Mouse (Mus musculus) limb, embryonic 15.5 days (tissue): ENCODE data around the gene Eif4g3. TPM values are rescaled to one million over a fixed set of nuclear protein-coding genes. Genes with fewer than 3 reads are reported as not detected.

ENCODE experiments used
- ATAC-seq: fragments of 200-750 bp; cut with Nextera tagmentation; 2 replicates; pipeline ENCODE4 v1.8.0; 2017; ENCODE audit warnings: low read depth, moderate TSS enrichment; ENCODE audit not compliant: insufficient number of reproducible peaks, low FRiP score, low TSS enrichment
- H3K27ac ChIP-seq: fragments of 300-500 bp; sonication (generic); 2 replicates; pipeline ENCODE4 v1.5.1; 2015; ENCODE audit warnings: moderate library complexity, mild to moderate bottlenecking, inconsistent platforms
- H3K27me3 ChIP-seq: fragments of 300-500 bp; sonication (generic); 2 replicates; pipeline ENCODE4 v1.6.1; 2015; ENCODE audit warnings: inconsistent platforms
- H3K36me3 ChIP-seq: fragments of 300-500 bp; sonication (generic); 2 replicates; pipeline ENCODE4 v1.6.1; 2015; ENCODE audit warnings: inconsistent platforms
- H3K4me1 ChIP-seq: fragments of 300-500 bp; sonication (generic); 2 replicates; pipeline ENCODE4 v1.6.1; 2015; ENCODE audit warnings: inconsistent platforms
- H3K4me2 ChIP-seq: fragments of 300-500 bp; sonication (generic); 2 replicates; pipeline ENCODE4 v1.6.1; 2015; ENCODE audit warnings: mild to moderate bottlenecking, inconsistent platforms
- H3K4me3 ChIP-seq: fragments of 300-500 bp; sonication (generic); 2 replicates; pipeline ENCODE4 v1.5.1; 2015; ENCODE audit warnings: mild to moderate bottlenecking, inconsistent platforms
- H3K9ac ChIP-seq: fragments of 300-500 bp; sonication (generic); 2 replicates; pipeline ENCODE4 v1.6.1; 2015; ENCODE audit warnings: inconsistent platforms
- H3K9me3 ChIP-seq: fragments of 300-500 bp; sonication (generic); 2 replicates; pipeline ENCODE4 v1.6.1; 2016; ENCODE audit warnings: inconsistent platforms
- WGBS: fragments of 180-500 bp; shearing (Covaris S2); methylation state at CpG from one replicate; pipeline ENCODE4 v1.1.7; 2015; 5-methylcytosine and 5-hydroxymethylcytosine counted together
- polyA plus RNA-seq: library from polyadenylated mRNA; unstranded; fragments of >200 nt; fragmentation: Nextera tagmentation; extraction: Ambion mirVana; gene quantifications from 2 replicates; pipeline ENCODE4 v1.2.1, GENCODE M21; 2015

The Eif4g3 gene
- polyA plus RNA-seq, 1 experiment from 2014 or later, result 29.1 TPM

DNA sequence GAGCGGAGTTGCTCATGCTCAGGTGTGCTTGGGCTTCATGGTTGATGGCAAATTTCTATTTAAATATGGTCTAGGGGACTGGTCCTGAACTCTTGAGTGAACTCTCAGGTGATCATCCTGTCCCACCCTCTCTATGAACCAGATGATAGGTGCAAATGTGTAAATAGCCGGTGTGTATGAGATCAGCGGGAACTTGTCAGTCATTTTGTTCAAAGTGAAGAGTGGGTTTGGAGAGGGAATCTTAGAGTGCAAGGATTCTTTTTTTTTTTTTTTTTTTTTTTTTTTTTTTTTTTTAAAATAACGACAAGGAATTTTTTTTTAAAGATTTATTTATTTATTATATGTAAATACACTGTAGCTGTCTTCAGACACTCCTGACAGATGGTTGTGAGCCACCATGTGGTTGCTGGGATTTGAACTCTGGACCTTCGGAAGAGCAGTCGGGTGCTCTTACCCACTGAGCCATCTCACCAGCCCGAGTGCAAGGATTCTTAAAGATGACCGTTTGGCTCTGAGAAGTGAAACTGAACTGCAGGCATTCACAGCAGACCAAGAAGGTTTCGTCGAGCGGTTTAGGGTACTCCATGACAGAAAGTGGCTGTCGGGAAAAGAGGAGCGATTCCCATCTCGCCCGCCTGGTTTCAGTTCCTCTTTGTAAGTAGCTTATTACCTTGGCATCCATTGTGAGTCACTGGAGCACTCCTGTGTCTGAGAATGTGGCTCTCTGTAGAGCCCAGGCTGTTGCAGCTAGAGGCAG, 21.1 kb downstream of the Eif4g3 start:
- Histone ChIP-seq H3K36me3 (peaks cover 81% of the 10 kb centered on the region), H3K4me2 (no peak overlapping the region), H3K4me3 (no peak overlapping the region), H3K9me3 (no peaks in the 10 kb centered on the region), H3K9ac (no peak overlapping the region), H3K27me3 (no peaks in the 10 kb centered on the region), H3K27ac (no peak overlapping the region), H3K4me1 (peaks cover 5% of the 10 kb centered on the region)
- 90% methylated on average over 15 of the region's 15 CpGs for WGBS
- no peak for ATAC-seq

DNA sequence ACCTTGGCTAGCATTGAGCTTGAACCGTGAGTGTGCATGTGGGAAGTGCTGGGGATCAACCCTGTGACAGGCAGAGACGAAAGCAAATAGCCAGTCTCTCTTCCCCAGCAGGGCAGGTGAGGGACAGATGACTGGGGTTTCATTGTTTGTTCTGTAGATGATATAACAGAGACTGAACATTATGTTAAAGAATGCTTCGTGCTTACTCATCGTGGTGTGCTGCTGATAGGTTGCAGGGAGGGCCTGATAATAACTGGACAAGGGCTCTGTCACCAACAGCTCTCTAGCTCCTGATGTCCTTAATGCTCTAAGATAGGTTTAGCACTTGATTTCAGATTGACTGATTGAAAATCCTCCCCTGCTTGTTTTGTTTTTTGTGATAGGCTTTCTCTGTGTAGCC, 23.1 kb downstream of the Eif4g3 start:
- Histone ChIP-seq H3K9ac (no peak overlapping the region), H3K4me3 (no peak overlapping the region), H3K9me3 (no peaks in the 10 kb centered on the region), H3K4me2 (no peak overlapping the region), H3K4me1 (peaks cover 9% of the 10 kb centered on the region), H3K27ac (0 out of 2 replicates have a peak overlapping the region, but pooled peaks have one; percentile 39), H3K27me3 (no peaks in the 10 kb centered on the region), H3K36me3 (peaks cover 67% of the 10 kb centered on the region)
- ATAC-seq, result no peak
- WGBS, result 88% methylated on average over 4 of the region's 4 CpGs

DNA sequence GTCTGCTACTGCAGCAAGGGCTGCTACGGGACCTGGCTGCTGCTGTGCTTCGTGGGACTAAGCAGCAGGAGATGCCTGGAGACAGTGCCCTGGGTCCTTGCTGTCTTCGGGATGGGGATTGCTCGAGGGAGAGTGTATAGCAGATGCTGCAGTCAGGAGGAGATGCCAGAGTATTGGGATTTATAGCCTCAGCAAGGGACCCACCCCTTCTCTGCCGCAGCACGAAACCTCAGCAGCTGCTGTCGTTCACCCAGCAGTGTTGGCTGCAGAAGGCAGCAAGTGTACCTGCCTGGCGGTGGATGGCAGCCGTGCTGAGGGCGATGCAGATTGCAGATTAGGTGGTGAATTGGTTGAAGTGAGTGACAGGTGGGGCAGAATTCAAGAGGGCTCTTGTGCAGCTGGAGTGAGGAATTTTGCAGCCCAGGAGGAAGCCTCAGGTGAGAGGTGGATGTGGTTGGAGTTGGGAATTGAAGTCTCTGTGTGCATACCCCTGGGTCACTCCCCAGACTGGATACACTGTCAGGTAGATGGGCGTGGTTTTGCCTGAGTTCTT, 24.3 kb downstream of the Eif4g3 start:
- Histone ChIP-seq H3K9me3 (no peaks in the 10 kb centered on the region), H3K4me2 (no peak overlapping the region), H3K4me3 (no peak overlapping the region), H3K27ac (peak overlapping the region; percentile 39; the same call in 1 of the 2 replicates), H3K27me3 (no peaks in the 10 kb centered on the region), H3K4me1 (peaks cover 9% of the 10 kb centered on the region), H3K36me3 (peaks cover 56% of the 10 kb centered on the region), H3K9ac (no peak overlapping the region)
- no peak for ATAC-seq
- 66% methylated on average over 11 of the region's 11 CpGs for WGBS

DNA sequence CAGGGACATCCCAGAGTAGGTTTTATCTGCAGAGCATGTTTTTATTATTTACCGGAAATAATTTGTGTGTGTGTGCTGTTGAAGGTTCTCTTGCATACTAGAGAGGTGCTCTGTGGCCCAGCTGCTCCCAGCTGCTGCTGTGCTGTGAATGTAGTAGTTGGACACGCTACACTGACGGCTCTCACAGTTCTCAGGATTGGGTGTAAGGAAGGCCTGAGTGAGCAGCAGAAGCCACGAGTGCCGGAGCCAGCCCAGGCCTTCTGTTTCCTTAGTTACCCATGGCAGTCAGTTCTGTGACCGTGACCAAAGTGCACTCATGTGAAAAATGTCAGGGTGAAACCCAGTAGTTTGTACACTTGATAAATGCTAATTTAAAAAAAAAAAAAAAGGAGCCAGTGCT, 25.2 kb downstream of the Eif4g3 start:
- 78% methylated on average over 6 of the region's 6 CpGs for WGBS
- Histone ChIP-seq H3K4me2 (no peak overlapping the region), H3K27me3 (no peaks in the 10 kb centered on the region), H3K9me3 (no peaks in the 10 kb centered on the region), H3K27ac (no peak overlapping the region), H3K4me1 (peaks cover 9% of the 10 kb centered on the region), H3K9ac (no peak overlapping the region), H3K36me3 (peaks cover 48% of the 10 kb centered on the region), H3K4me3 (no peak overlapping the region)
- ATAC-seq, result no peak

DNA sequence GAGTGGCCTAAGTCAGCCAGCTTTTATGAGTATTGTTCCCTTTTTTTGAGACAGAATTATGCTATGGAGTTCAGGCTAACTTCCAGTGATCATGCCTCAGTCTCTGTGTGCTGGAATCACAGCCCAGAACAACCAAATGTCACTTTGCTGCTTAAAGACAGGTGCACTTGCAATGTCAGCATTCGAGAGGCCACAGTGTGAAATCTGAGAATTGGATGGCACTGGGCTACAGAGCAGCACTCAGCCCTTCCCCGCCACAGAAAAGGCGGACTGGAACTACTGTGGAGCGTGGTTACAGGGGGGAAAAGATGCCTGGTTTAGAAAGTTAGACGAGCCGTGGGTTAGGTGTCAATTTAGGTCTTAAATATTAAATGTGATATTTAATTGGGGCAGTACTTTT, 27.4 kb downstream of the Eif4g3 start:
- Histone ChIP-seq H3K9me3 (no peaks in the 10 kb centered on the region), H3K27me3 (no peaks in the 10 kb centered on the region), H3K27ac (peak overlapping the region; percentile 17; the same call in 1 of the 2 replicates), H3K9ac (no peak overlapping the region), H3K4me1 (peaks cover 13% of the 10 kb centered on the region), H3K36me3 (peaks cover 34% of the 10 kb centered on the region), H3K4me3 (no peak overlapping the region), H3K4me2 (no peak overlapping the region)
- no peak for ATAC-seq
- WGBS, result 60% methylated on average over 6 of the region's 6 CpGs

DNA sequence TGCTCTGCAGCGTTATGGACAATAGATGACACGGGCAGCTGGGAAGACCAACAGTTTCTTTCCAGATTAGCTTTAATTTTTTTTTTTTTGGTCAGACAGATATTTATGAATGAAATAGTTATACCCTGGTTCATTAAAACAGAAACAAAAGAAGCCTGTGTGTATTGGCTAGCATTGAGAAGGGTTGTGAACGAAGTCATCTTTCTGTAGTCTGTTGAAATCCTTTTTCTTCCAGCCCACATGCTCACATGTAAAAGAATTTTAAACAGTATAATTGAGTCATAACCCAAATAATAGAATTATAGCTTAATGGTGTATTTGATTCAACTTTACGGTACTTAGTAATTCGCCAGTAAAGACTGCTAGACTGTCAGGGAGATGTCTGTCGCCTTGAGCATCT, 28.8 kb downstream of the Eif4g3 start:
- Histone ChIP-seq H3K27me3 (no peaks in the 10 kb centered on the region), H3K9me3 (no peaks in the 10 kb centered on the region), H3K4me2 (no peak overlapping the region), H3K4me1 (peaks cover 13% of the 10 kb centered on the region), H3K36me3 (peaks cover 27% of the 10 kb centered on the region), H3K27ac (no peak overlapping the region), H3K4me3 (no peak overlapping the region), H3K9ac (no peak overlapping the region)
- no peak for ATAC-seq
- WGBS, result 85% methylated on average over 6 of the region's 6 CpGs

DNA sequence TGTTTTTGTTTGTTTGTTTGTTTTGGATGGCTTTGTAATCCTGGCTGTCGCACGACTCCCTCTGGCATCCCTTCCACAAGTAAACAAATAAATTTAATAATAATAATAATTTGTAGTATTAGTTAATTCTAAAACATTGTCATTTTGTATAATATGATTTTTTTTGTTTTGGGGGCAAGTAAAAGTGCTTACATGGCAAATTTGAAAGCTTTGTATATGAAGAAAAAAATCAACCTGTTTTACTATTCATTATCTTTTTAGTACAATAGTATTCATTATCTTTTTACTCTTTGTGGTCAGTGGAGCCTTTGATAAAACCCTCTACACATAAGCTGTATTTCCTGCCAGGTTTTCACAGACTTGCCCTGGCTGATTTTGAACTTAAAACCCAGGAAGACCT, 29.9 kb downstream of the Eif4g3 start:
- WGBS, result 87% methylated on average over 2 of the region's 2 CpGs
- Histone ChIP-seq H3K9ac (no peak overlapping the region), H3K4me3 (no peak overlapping the region), H3K9me3 (no peaks in the 10 kb centered on the region), H3K27me3 (no peaks in the 10 kb centered on the region), H3K27ac (no peak overlapping the region), H3K4me1 (peaks cover 8% of the 10 kb centered on the region; the same call in 1 of the 2 replicates), H3K4me2 (no peak overlapping the region), H3K36me3 (peaks cover 24% of the 10 kb centered on the region)
- no peak for ATAC-seq

DNA sequence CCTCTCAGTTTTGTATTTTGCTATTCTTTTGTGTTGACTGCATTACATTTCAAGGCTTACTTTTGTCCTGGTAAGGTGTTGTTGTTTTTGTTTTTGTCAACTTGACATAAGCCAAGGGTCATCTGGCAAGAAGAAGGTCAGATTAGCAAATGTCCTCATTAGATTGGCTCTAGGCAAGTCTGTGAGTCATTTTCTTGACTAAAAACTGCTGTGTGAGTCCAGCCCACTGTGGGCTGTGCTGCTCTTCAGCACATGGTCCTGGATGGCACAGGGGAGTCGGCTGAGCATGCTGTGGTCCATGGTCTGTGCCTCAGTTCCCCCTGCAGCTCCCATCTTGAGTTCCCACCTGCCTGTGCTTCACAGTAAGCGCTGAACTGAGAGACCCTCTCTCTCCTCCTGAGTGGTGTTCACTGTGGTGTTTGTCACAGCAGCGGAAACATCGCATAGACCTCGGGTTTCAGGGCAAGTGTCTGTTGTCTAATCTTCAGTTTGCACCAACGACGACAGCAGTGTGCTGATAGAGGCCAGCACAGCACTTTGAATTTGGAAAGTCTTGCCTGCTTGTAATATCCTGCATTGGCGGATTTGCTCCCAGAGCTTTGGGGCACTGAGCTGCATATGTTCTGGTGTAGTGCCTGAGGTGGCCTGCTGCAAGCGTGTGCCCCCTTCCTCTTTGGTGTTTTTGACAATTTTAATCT, 30.7 kb downstream of the Eif4g3 start:
- no peaks in the 10 kb centered on the region for H3K27me3 ChIP-seq
- no peak overlapping the region for H3K27ac ChIP-seq
- no peak overlapping the region for H3K9ac ChIP-seq
- no peak overlapping the region for H3K4me2 ChIP-seq
- no peak for ATAC-seq
- peaks cover 25% of the 10 kb centered on the region for H3K36me3 ChIP-seq
- no peaks in the 10 kb centered on the region for H3K9me3 ChIP-seq
- no peak overlapping the region for H3K4me3 ChIP-seq
- peaks cover 8% of the 10 kb centered on the region; the same call in 1 of the 2 replicates for H3K4me1 ChIP-seq
- 87% methylated on average over 9 of the region's 9 CpGs for whole genome bisulfite sequencing

DNA sequence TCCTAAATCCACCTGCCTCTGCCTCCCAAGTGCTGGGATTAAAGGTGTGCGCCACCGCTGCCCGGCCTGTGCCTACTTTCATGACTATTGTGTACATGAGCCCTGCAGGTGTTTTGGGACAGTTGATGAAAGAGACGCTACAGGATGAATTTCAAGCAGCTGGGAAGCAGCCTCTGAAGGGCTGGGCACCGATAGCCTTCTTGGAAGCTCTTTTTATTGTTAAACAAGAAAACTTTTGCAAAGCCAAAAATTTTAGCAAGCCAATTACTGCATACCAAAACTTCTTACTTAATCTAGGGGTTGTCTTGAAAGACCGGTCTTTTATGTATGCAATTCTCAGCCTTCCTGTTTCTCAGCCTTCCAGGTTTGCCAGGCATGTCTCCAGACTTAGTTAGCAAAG, 36.3 kb downstream of the Eif4g3 start:
- Histone ChIP-seq H3K4me1 (no peaks in the 10 kb centered on the region; the same call in 1 of the 2 replicates), H3K4me3 (no peak overlapping the region), H3K27me3 (no peaks in the 10 kb centered on the region), H3K4me2 (no peak overlapping the region), H3K27ac (no peak overlapping the region), H3K9ac (no peak overlapping the region), H3K36me3 (peaks cover 48% of the 10 kb centered on the region), H3K9me3 (no peaks in the 10 kb centered on the region)
- WGBS, result 68% methylated on average over 6 of the region's 6 CpGs
- no peak for ATAC-seq

DNA sequence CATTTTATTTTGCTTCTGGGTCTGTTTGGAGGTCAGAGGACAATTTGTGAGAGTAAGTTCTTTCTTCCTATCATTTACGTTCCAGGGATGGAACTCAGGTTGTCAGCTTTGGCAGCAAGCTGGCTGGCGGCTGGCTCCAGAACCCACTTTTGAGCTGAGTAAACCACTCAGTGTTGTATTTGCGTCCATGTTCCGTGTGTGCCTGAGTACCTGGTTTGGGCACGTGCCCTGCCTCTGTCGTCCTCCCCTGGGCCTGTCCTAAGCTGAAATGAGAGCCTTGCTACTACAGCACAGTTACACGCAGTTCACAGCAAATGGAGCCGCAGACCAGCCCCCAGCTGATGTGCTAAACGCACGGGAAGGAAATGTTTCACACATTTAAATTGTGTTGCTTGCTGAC, 39.0 kb downstream of the Eif4g3 start:
- Histone ChIP-seq H3K27ac (no peak overlapping the region), H3K4me3 (no peak overlapping the region), H3K9ac (no peak overlapping the region), H3K9me3 (no peaks in the 10 kb centered on the region), H3K27me3 (no peaks in the 10 kb centered on the region), H3K36me3 (peaks cover 44% of the 10 kb centered on the region), H3K4me2 (no peak overlapping the region), H3K4me1 (peaks cover 2% of the 10 kb centered on the region; the same call in 1 of the 2 replicates)
- ATAC-seq, result no peak
- WGBS, result 92% methylated on average over 10 of the region's 10 CpGs

DNA sequence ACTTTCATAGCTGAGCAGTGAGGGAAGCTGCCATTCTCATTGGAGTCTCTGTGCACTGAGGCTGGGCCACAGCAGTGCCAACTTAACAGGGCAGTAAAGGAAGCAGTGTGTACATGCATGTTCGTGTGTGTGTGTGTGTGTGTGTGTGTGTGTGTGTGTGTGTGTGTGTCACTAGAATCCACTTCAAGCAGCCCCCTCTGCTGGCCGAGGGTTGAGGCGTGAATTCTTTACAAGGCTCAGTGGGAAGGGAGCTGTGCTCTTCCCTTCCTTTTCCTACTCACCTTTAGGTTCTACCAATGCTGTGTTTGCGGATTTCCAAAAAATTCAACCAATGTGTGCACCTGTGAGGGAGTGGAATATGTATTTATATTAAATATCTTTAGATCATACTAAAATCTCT, 41.0 kb downstream of the Eif4g3 start:
- Histone ChIP-seq H3K4me1 (peaks cover 7% of the 10 kb centered on the region), H3K27ac (no peak overlapping the region), H3K9ac (no peak overlapping the region), H3K36me3 (peaks cover 32% of the 10 kb centered on the region), H3K9me3 (no peaks in the 10 kb centered on the region), H3K27me3 (no peaks in the 10 kb centered on the region), H3K4me2 (no peak overlapping the region), H3K4me3 (no peak overlapping the region)
- WGBS, result 84% methylated on average over 4 of the region's 4 CpGs
- no peak for ATAC-seq

DNA sequence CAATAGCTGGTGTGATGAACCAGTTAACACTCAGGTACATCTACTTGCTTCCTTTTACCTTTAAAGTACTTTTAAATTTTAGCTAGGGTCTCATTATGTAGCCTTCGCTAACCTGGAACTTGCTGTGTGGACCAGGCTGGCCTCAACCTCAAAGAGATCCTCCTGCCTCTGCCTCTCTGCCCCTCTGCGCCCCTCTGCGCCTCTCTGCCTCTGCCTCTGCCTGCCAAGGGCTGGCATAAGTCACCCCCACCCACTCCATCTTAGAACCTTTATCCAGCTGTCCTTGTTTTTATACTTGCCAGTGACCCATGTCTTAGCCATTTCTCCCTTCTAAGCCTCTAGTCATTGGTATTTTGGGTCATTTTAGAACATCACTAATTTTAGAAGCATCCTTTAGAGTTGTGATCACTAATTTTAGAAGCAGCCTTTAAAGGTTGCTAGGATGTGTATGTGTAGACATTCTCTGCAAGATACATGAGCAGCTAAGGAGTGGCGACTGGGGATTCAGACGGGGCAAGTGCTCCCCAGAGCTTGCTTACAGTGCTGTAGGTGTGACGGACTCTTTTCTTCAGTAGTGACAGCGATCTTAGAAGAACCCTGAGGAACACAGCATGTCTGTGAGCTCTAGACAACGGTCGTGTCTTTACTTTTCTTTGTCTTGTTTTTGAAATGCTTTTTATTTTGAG, 42.8 kb downstream of the Eif4g3 start:
- H3K9me3 ChIP-seq, result no peaks in the 10 kb centered on the region
- no peaks in the 10 kb centered on the region for H3K27me3 ChIP-seq
- H3K4me1 ChIP-seq, result peaks cover 9% of the 10 kb centered on the region
- peaks cover 34% of the 10 kb centered on the region for H3K36me3 ChIP-seq
- 91% methylated on average over 9 of the region's 9 CpGs for WGBS
- H3K4me3 ChIP-seq, result no peak overlapping the region
- no peak overlapping the region for H3K4me2 ChIP-seq
- H3K27ac ChIP-seq, result no peak overlapping the region
- H3K9ac ChIP-seq, result no peak overlapping the region
- no peak for ATAC-seq
